Comparison of ENCODE assay signal across 8 mouse cellular contexts in genomic region chr11:20031536-20031935, GRCm38 (mm10).
DNase-seq lines count a peak whose midpoint lies in the region; ATAC-seq and TF ChIP-seq lines count a peak whose summit lies in the region.

No protein-coding gene starts in this region.

- no peak overlapping the region for H3K9ac ChIP-seq in liver, embryonic 14.5 days (replicated peaks)

- no peak for ATAC-seq in liver, embryonic 14.5 days (ENCODE audit: insufficient read depth)

- WGBS in liver, embryonic 14.5 days (ENCODE audit: insufficient replicate concordance) = 29% methylated on average over 8 of the region's 8 CpGs

- H3K27ac ChIP-seq in layer of hippocampus, adult 2 months = no peak overlapping the region
- H3K27ac ChIP-seq in liver, embryonic 14.5 days = no peak overlapping the region

- no peaks in the 10 kb centered on the region for H3K27me3 ChIP-seq in liver, embryonic 14.5 days (ENCODE audit: control insufficient read depth, insufficient read depth, low read length)

- DNase-seq in adrenal gland, postnatal 10 days = peak; percentile 60
- DNase-seq in adrenal gland, postnatal 4 days (ENCODE audit: low spot score in 2 of 2) = no peak
- DNase-seq in layer of hippocampus, adult 2 months (ENCODE audit: low spot score in 2 of 2) = no peak
- no peak for DNase-seq in layer of hippocampus, adult 9-10 months (ENCODE audit: low spot score)
- DNase-seq in c-Kit-positive CD71-positive TER-119-negative erythroid progenitor cells, embryonic 14.5 days (ENCODE audit: low read depth) = peak; percentile 60
- DNase-seq in liver, embryonic 14.5 days (ENCODE audit: low read depth in 3 of 3, low spot score in 3 of 3) = peak; percentile 49 to 57 (median 49)
- DNase-seq in thymus, postnatal 14 days = peak; percentile 62
- no peak for DNase-seq in right cerebral cortex, postnatal 25 days

- no peaks in the 10 kb centered on the region for H3K9me3 ChIP-seq in liver, embryonic 14.5 days (ENCODE audit: control insufficient read depth, low read length)

- H3K4me3 ChIP-seq in layer of hippocampus, adult 2 months = no peak overlapping the region
- H3K4me3 ChIP-seq in liver, embryonic 14.5 days (ENCODE audit: insufficient read depth in 1 of 2, low read depth in 2 of 2, low read length in 2 of 2) = no peak overlapping the region

- H3K36me3 ChIP-seq in liver, embryonic 14.5 days (replicated peaks; ENCODE audit: control insufficient read depth, insufficient read depth, low read depth) = no peaks in the 10 kb centered on the region

- H3K4me2 ChIP-seq in liver, embryonic 14.5 days (ENCODE audit: low read depth) = no peak overlapping the region

- no peak for TF ChIP-seq EP300 in liver, embryonic 14.5 days (IDR thresholded peaks at IDR 0.05; ENCODE audit: low read depth)

- TF ChIP-seq CTCF in layer of hippocampus, adult 2 months (conservative IDR thresholded peaks at IDR 0.05) = peak; percentile 83
- TF ChIP-seq CTCF in liver, embryonic 14.5 days (IDR thresholded peaks at IDR 0.05; ENCODE audit: low read depth) = peak; percentile 86

- peaks cover 0 to 10% of the 10 kb centered on the region in 2 experiments; a peak in 3 of 4 replicates for H3K4me1 ChIP-seq in liver, embryonic 14.5 days (replicated peaks; ENCODE audit: control insufficient read depth in 2 of 2, insufficient read depth in 2 of 2, low read length in 1 of 2)

Comparison
In these comparisons a context has a peak if more than half of its experiments do, and no peak if none do; other contexts are left out.
1. DNase-seq: peak in adrenal gland, postnatal 10 days (single experiment), c-Kit-positive CD71-positive TER-119-negative erythroid progenitor cells, embryonic 14.5 days (single experiment), liver, embryonic 14.5 days (3 of 3) and thymus, postnatal 14 days (single experiment); none in adrenal gland, postnatal 4 days (0 of 2), layer of hippocampus, adult 2 months (0 of 2), layer of hippocampus, adult 9-10 months (single experiment) and right cerebral cortex, postnatal 25 days (single experiment).